Mouse (Mus musculus) lung, adult 2 months (tissue): ENCODE measurements around the gene Nxf1.

Experiments
- CTCF ChIP-seq: fragments of 200-500 bp; IDR thresholded peaks from 2 replicates; pipeline ENCODE4 v1.5.1; 2011; ENCODE audit warnings: mild to moderate bottlenecking, low read length, control low read depth; ENCODE audit not compliant: insufficient read depth
- POLR2A ChIP-seq: fragments of 200-500 bp; IDR thresholded peaks from 2 replicates; pipeline ENCODE4 v1.6.1; 2011; ENCODE audit warnings: low read depth, mild to moderate bottlenecking, control low read depth, low read length, borderline replicate concordance; ENCODE audit errors: extremely low read depth

DNA sequence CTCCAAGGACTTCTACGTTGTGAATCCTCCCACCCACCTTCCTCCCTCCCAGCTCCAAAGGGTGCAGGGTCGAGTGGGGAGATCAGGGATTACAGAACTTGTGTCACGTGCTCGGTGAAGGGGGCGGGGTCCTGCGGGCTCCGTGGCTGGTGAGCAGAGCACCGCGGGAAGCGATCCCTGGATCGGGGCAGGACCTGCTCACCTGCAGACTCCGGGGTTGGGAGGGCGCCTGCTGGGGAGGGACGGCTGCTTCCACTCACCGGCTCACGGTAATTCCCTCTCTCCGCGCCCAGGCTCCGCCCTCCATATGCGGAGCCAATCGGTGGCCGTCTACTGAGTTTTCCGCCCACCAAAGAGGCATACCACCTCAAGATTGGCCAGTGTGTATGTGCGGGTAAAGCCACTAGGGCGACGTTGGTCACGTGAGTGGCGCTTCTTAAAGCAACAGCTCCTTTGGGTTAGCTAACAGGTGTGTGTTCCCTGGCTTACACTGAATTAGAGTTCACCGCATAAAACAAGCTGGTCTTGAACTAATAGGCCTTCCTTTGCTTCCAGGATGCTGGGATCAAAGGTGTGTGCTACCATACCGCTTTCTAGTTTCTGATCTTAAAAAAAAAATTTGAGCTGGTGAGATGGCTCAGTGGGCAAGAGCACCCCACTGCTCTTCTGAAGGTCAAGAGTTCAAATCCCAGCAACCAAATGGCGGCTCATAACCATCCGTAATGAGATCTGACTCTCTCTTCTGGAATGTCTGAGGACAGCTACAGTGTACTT lies 29.3 kb downstream of the Nxf1 start, which contains the start of gene Taf6l:
- TF ChIP-seq CTCF, result peak; percentile 40; the same call in 1 of the 2 replicates
- TF ChIP-seq POLR2A, result no peak
